Mouse (Mus musculus) mesoderm, embryonic 11.5 days (tissue): ENCODE measurements around the gene Socs3.

Experiments
- DNase-seq: peaks from one replicate; pipeline ENCODE4 v3.0.0-alpha.2; 2012; ENCODE audit warnings: low read depth, low spot score

Gene Socs3

GRCm38 (mm10) chr11:117969945-117970872 is at the start of gene Socs3:
Gene Socs3 (minus strand): TSS chr11:117970047.
- peak; percentile 91 for DNase-seq

GRCm38 (mm10) chr11:118018328-118018727 is 48.5 kb upstream of the Socs3 start:
- peak; percentile 18 for DNase-seq

GRCm38 (mm10) chr11:118015381-118016145 is 45.7 kb upstream of the Socs3 start:
- DNase-seq = no peak

- no peak for DNase-seq
Observed at GRCm38 (mm10) chr11:118014391-118014995, 44.6 kb upstream of the Socs3 start.

GRCm38 (mm10) chr11:118013339-118013738 is 43.5 kb upstream of the Socs3 start:
- no peak for DNase-seq

GRCm38 (mm10) chr11:118012595-118012994 is 42.7 kb upstream of the Socs3 start:
- no peak for DNase-seq

- DNase-seq = no peak
Observed at GRCm38 (mm10) chr11:118009865-118010571, 40.2 kb upstream of the Socs3 start.

- DNase-seq = no peak
Observed at GRCm38 (mm10) chr11:118008843-118009242, 39.0 kb upstream of the Socs3 start.

- DNase-seq = no peak
Observed at GRCm38 (mm10) chr11:118008144-118008805, 38.4 kb upstream of the Socs3 start.

- DNase-seq = no peak
Observed at GRCm38 (mm10) chr11:118007460-118008143, 37.8 kb upstream of the Socs3 start.

- DNase-seq = no peak
Observed at GRCm38 (mm10) chr11:118004217-118004616, 34.4 kb upstream of the Socs3 start.

- DNase-seq = no peak
Observed at GRCm38 (mm10) chr11:118003718-118004117, 33.9 kb upstream of the Socs3 start.

GRCm38 (mm10) chr11:118003176-118003575 is 33.3 kb upstream of the Socs3 start:
- no peak for DNase-seq

GRCm38 (mm10) chr11:118000565-118001215 is 30.8 kb upstream of the Socs3 start:
- DNase-seq = no peak

GRCm38 (mm10) chr11:118000083-118000482 is 30.2 kb upstream of the Socs3 start:
- no peak for DNase-seq

- no peak for DNase-seq
Observed at GRCm38 (mm10) chr11:117999260-117999934, 29.6 kb upstream of the Socs3 start.

GRCm38 (mm10) chr11:117998356-117998755 is 28.5 kb upstream of the Socs3 start:
- no peak for DNase-seq

GRCm38 (mm10) chr11:117997085-117997484 is 27.2 kb upstream of the Socs3 start:
- no peak for DNase-seq

GRCm38 (mm10) chr11:117996066-117996465 is 26.2 kb upstream of the Socs3 start:
- no peak for DNase-seq
